Mouse (Mus musculus): Measurements from ENCODE around the gene St3gal6. TPM values are rescaled to one million over a fixed set of nuclear protein-coding genes. Genes with fewer than 3 reads are reported as not detected.

St3gal6 gene
- total RNA-seq (2014; fragmentation: Nextera tagmentation) (327 and 403 TPM in 2 replicates), total RNA-seq (2017) (104 and 115 TPM in 2 replicates), polyA plus RNA-seq (2012) (166 and 198 TPM in 2 replicates)

DNA sequence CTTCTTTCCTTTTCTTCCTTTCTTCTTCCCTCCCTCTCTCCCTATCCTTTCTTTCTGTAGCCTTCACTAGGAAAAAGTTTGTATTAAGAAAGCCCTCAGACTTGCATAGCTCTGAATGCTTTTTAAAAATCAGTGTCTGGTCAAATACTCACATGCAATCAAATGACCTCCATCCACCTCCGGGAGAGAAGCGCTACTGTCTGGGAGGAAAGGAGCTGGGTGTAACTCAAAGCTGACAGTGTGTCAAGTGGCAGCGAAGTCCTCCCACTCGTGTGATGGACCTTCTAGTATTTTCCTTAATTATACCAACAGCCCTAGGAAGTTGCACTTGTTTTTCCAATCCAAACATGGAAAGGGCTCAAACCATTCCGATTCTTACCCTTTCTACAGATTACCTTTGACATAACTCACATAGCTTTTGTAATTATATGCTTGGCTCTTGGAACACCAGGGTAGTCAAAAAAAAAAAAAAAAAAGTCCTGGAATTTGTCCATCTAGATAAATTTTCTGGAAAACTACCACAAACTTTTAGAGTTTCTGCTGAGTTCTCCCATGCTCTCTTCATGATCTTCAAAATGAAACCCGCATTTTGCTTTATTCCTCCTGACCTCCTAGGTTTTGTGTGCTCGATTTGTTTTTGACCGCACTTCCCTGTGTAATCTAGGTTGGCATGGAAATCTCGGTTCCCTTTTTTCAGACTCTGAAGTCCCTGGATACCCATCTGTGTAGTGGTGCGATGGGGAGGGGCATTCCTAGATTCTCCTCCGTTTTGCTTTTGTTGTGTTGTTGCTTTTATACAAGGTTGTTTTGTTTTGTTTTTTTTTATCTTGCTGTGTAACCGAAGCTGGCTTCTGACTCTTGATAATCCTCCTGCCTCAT lies at the start of gene St3gal6:
St3gal6 (minus strand) TSS at position 272 of the 879 bp plus-strand sequence.
- Histone ChIP-seq H3K4me1 (ENCODE audit: insufficient read depth, low read depth, low read length) (peaks cover 64% of the 10 kb centered on the region), H3K4me3 (ENCODE audit: low read depth, low read length) (peak within 1 kb of the TSS; percentile 98), H3K9me3 (replicated peaks) (no peaks in the 10 kb centered on the region), H3K36me3 (replicated peaks) (peaks cover 3% of the 10 kb centered on the region), H3K27me3 (ENCODE audit: insufficient read depth, low read length) (no peaks in the 10 kb centered on the region)
- no peak for ATAC-seq (ENCODE audit: extremely low read depth, insufficient number of reproducible peaks, low FRiP score, poor library complexity, severe bottlenecking)
- no peak for DNase-seq (ENCODE audit: low spot score)
- TF ChIP-seq GATA2 (IDR thresholded peaks at IDR 0.05; ENCODE audit: borderline replicate concordance, low read depth, low read length) (no peak), GATA1 (IDR thresholded peaks at IDR 0.05; ENCODE audit: borderline replicate concordance, low read length) (no peak), POLR2AphosphoS5 (IDR thresholded peaks at IDR 0.05; ENCODE audit: insufficient replicate concordance, low read depth, low read length) (no peak), TAL1 (conservative IDR thresholded peaks at IDR 0.05; ENCODE audit: low read depth, low read length) (no peak), CTCF (IDR thresholded peaks at IDR 0.05; ENCODE audit: low read depth, low read length) (no peak)

GRCm38 (mm10) chr16:58570694-58571264 lies 46.7 kb upstream of the St3gal6 start:
- H3K36me3 ChIP-seq (replicated peaks), result no peaks in the 10 kb centered on the region
- no peaks in the 10 kb centered on the region for H3K27me3 ChIP-seq (ENCODE audit: insufficient read depth, low read length)
- DNase-seq (ENCODE audit: low spot score), result no peak
- TF ChIP-seq TAL1 (conservative IDR thresholded peaks at IDR 0.05; ENCODE audit: low read depth, low read length) (no peak), GATA2 (IDR thresholded peaks at IDR 0.05; ENCODE audit: borderline replicate concordance, low read depth, low read length) (no peak), POLR2AphosphoS5 (IDR thresholded peaks at IDR 0.05; ENCODE audit: insufficient replicate concordance, low read depth, low read length) (no peak), GATA1 (IDR thresholded peaks at IDR 0.05; ENCODE audit: borderline replicate concordance, low read length) (no peak), CTCF (IDR thresholded peaks at IDR 0.05; ENCODE audit: low read depth, low read length) (no peak)
- no peak overlapping the region for H3K4me3 ChIP-seq (ENCODE audit: low read depth, low read length)
- ATAC-seq (ENCODE audit: extremely low read depth, insufficient number of reproducible peaks, low FRiP score, poor library complexity, severe bottlenecking), result no peak
- H3K4me1 ChIP-seq (ENCODE audit: insufficient read depth, low read depth, low read length), result peaks cover 5% of the 10 kb centered on the region; the same call in 1 of the 2 replicates
- H3K9me3 ChIP-seq (replicated peaks), result no peaks in the 10 kb centered on the region

DNA sequence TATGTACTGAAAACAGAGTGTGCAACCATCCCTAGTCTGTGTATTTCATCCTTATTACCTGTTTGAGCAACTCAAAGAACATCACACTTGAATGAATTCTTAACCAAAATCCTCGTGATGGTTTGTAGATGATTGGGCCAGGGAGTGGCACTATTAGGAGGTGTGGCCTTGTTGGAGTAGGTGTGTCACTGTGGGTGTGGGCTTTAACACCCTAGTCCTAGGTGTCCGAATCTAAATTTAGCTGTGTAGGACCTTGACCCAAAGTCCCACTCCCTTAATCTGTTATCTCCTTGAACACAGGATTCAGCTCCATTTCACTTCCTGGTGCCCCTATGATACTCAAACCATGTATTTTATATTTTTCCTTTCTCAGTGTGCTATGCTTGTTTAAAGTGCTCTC lies 37.2 kb upstream of the St3gal6 start:
- no peaks in the 10 kb centered on the region for H3K27me3 ChIP-seq (ENCODE audit: insufficient read depth, low read length)
- no peak for ATAC-seq (ENCODE audit: extremely low read depth, insufficient number of reproducible peaks, low FRiP score, poor library complexity, severe bottlenecking)
- H3K36me3 ChIP-seq (replicated peaks), result no peaks in the 10 kb centered on the region
- DNase-seq (ENCODE audit: low spot score), result no peak
- H3K4me3 ChIP-seq (ENCODE audit: low read depth, low read length), result no peak overlapping the region
- H3K9me3 ChIP-seq (replicated peaks), result no peaks in the 10 kb centered on the region
- H3K4me1 ChIP-seq (ENCODE audit: insufficient read depth, low read depth, low read length), result peaks cover 8% of the 10 kb centered on the region
- TF ChIP-seq GATA1 (IDR thresholded peaks at IDR 0.05; ENCODE audit: borderline replicate concordance, low read length) (no peak), CTCF (IDR thresholded peaks at IDR 0.05; ENCODE audit: low read depth, low read length) (no peak), TAL1 (conservative IDR thresholded peaks at IDR 0.05; ENCODE audit: low read depth, low read length) (no peak), GATA2 (IDR thresholded peaks at IDR 0.05; ENCODE audit: borderline replicate concordance, low read depth, low read length) (no peak), POLR2AphosphoS5 (IDR thresholded peaks at IDR 0.05; ENCODE audit: insufficient replicate concordance, low read depth, low read length) (no peak)

DNA sequence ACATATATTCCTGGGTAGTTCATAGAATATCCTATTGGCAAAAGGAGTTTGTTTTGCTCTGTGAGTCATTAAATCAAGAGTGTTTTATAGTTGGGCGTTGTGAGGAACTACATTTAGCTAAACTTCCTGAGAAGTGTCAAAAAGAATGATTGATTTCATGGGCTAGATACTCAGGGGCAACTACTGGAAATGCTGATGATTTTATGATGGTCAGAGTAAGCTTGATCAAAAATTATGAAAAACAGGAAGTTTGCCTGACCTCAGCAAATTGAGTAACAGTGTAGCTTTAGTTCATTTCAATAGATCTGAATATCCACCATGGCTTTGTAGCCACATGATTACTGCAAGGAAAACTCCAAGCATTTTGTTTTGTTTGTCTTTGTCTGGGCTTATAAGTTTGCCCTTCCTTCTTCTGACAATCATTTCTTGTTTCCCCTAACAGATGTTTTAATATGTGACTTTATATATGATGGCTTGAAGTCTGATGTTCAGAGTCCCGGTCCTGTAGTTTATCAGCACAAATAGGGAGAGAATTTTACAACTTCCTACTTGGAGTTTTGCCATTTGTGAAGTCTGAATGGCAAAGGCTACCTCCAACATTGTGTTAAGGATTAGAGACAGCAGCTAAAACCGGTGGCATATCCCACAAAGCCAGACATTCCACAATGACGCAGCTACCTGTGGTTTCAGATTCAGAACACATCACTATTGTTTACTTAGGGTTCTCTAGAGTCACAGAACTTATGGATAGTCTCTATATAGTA lies 32.2 kb upstream of the St3gal6 start:
- DNase-seq (ENCODE audit: low spot score), result no peak
- no peak for TF ChIP-seq TAL1 (conservative IDR thresholded peaks at IDR 0.05; ENCODE audit: low read depth, low read length)
- no peak for TF ChIP-seq POLR2AphosphoS5 (IDR thresholded peaks at IDR 0.05; ENCODE audit: insufficient replicate concordance, low read depth, low read length)
- TF ChIP-seq CTCF (IDR thresholded peaks at IDR 0.05; ENCODE audit: low read depth, low read length), result no peak
- no peak for TF ChIP-seq GATA2 (IDR thresholded peaks at IDR 0.05; ENCODE audit: borderline replicate concordance, low read depth, low read length)
- no peak for TF ChIP-seq GATA1 (IDR thresholded peaks at IDR 0.05; ENCODE audit: borderline replicate concordance, low read length)
- Histone ChIP-seq H3K4me3 (ENCODE audit: low read depth, low read length) (no peak overlapping the region), H3K9me3 (replicated peaks) (no peaks in the 10 kb centered on the region), H3K36me3 (replicated peaks) (no peaks in the 10 kb centered on the region), H3K4me1 (ENCODE audit: insufficient read depth, low read depth, low read length) (peaks cover 13% of the 10 kb centered on the region), H3K27me3 (ENCODE audit: insufficient read depth, low read length) (no peaks in the 10 kb centered on the region)
- ATAC-seq (ENCODE audit: extremely low read depth, insufficient number of reproducible peaks, low FRiP score, poor library complexity, severe bottlenecking), result no peak

DNA sequence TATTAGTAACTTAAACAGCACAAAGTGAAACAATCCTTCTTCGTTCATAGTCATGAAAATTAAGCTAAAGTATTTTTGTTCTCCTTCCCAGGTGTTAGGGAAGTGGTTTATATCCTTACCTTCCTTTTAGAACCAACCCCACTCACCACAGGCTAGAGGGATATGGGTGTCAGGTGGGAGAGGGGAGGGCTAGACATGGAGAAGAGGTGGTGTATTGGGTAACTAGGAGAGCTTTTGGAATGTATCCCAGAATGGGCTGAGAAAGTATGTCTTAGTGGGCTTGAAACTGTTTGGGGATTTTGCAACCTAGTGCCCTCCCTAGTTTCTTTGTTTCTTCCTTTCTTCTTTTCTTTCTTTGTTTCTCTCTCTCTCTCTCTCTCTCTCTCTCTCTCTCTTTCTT lies 30.6 kb upstream of the St3gal6 start:
- no peaks in the 10 kb centered on the region for H3K36me3 ChIP-seq (replicated peaks)
- H3K4me1 ChIP-seq (ENCODE audit: insufficient read depth, low read depth, low read length), result peaks cover 11% of the 10 kb centered on the region
- TF ChIP-seq GATA1 (IDR thresholded peaks at IDR 0.05; ENCODE audit: borderline replicate concordance, low read length), result no peak
- no peaks in the 10 kb centered on the region for H3K27me3 ChIP-seq (ENCODE audit: insufficient read depth, low read length)
- no peaks in the 10 kb centered on the region for H3K9me3 ChIP-seq (replicated peaks)
- DNase-seq (ENCODE audit: low spot score) (no peak), ATAC-seq (ENCODE audit: extremely low read depth, insufficient number of reproducible peaks, low FRiP score, poor library complexity, severe bottlenecking) (no peak)
- no peak overlapping the region for H3K4me3 ChIP-seq (ENCODE audit: low read depth, low read length)

DNA sequence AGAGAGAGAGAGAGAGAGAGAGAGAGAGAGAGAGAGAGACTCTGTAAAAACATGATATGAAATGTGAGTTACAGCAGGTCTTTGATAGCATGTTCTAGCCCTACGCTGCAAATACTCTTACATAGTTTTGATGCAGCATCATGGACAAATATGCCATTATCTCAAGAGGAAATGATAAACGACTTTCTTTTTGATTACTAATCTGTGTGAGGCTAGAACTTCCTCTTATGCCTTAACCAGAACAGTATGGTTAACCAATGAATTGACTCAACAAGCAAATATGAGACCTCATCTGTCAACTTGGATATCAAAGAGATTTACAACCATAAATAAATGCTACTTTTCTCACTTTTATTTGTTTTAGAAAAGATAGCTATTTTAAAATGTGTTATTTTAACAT lies 24.0 kb upstream of the St3gal6 start:
- H3K4me1 ChIP-seq (ENCODE audit: insufficient read depth, low read depth, low read length), result peaks cover 23% of the 10 kb centered on the region
- no peaks in the 10 kb centered on the region for H3K36me3 ChIP-seq (replicated peaks)
- DNase-seq (ENCODE audit: low spot score), result no peak
- no peaks in the 10 kb centered on the region for H3K9me3 ChIP-seq (replicated peaks)
- peak; percentile 68 for ATAC-seq (ENCODE audit: extremely low read depth, insufficient number of reproducible peaks, low FRiP score, poor library complexity, severe bottlenecking)
- TF ChIP-seq TAL1 (conservative IDR thresholded peaks at IDR 0.05; ENCODE audit: low read depth, low read length), result no peak
- TF ChIP-seq GATA1 (IDR thresholded peaks at IDR 0.05; ENCODE audit: borderline replicate concordance, low read length), result no peak
- no peak for TF ChIP-seq GATA2 (IDR thresholded peaks at IDR 0.05; ENCODE audit: borderline replicate concordance, low read depth, low read length)
- TF ChIP-seq CTCF (IDR thresholded peaks at IDR 0.05; ENCODE audit: low read depth, low read length), result no peak
- TF ChIP-seq POLR2AphosphoS5 (IDR thresholded peaks at IDR 0.05; ENCODE audit: insufficient replicate concordance, low read depth, low read length), result no peak
- H3K27me3 ChIP-seq (ENCODE audit: insufficient read depth, low read length), result no peaks in the 10 kb centered on the region
- H3K4me3 ChIP-seq (ENCODE audit: low read depth, low read length), result no peak overlapping the region
